Mouse (Mus musculus) right cerebral cortex, postnatal 10 days (tissue): ENCODE results near the gene Itpr2.

Experiments used
- DNase-seq, 2 experiments: peaks; one replicate each; pipeline ENCODE4 v3.0.0; 2021; ENCODE audit warnings: low spot score in 2 of 2

Itpr2 gene

GRCm38 (mm10) chr6:146159641-146160040 is 342.4 kb downstream of the Itpr2 start:
- DNase-seq, result no peak

DNA sequence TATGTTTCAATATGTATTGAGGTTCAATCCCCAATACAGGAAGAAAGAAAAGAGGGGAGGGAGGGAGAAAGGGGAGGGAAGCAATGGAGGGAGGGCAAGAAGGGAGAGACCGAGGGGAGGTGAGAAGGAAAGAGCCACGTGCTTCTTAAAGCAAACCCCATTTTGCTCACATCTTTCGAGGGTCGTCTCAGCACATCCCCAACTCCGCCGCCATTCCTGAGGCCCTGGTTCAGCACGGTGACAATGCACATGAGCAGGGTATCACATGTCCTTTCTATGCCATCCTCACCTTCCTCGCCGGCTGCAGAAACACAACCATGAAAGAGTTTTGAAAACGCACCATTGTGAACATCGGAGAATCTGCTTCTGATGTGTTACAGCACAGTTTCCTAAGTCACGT is 343.3 kb downstream of the Itpr2 start:
- no peak for DNase-seq

DNA sequence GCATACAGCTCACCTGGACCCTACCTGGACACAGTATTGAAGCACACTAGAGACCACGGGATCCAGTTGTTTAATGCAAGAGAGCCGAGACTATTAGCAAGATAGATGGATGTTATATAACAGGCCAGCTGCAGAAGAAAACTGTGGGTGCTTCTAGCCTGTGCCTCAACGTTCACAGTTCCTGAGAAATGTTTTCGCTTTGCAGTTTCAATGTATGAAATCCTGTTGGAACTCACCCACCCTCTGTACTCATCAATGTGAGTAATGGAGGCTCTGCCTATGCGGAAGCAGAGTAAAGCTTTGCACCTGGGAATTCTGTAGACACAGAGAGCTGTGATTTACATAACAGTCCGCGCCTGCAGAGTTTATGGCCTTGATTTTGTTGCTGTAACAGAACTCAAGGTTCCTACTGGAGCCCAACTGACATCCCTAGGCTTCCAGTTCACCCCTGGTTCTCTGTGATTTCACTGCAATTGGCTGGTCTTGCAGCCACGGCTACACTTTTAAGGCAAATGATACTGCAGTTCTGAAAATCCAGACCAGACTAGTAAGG is 344.0 kb downstream of the Itpr2 start:
- no peak for DNase-seq

- no peak for DNase-seq
These were observed 344.9 kb downstream of the Itpr2 start for GRCm38 (mm10) chr6:146157099-146157498.

GRCm38 (mm10) chr6:146156536-146156935 is 345.5 kb downstream of the Itpr2 start:
- DNase-seq, result no peak

GRCm38 (mm10) chr6:146155156-146155734 is 346.8 kb downstream of the Itpr2 start:
- peak; percentile 36 to 50 for DNase-seq

- DNase-seq, result no peak
These were observed 349.2 kb downstream of the Itpr2 start for GRCm38 (mm10) chr6:146152843-146153242.

GRCm38 (mm10) chr6:146140966-146141585 is 360.9 kb downstream of the Itpr2 start:
- DNase-seq, result no peak

GRCm38 (mm10) chr6:146140171-146140570 is 361.9 kb downstream of the Itpr2 start:
- no peak for DNase-seq

DNA sequence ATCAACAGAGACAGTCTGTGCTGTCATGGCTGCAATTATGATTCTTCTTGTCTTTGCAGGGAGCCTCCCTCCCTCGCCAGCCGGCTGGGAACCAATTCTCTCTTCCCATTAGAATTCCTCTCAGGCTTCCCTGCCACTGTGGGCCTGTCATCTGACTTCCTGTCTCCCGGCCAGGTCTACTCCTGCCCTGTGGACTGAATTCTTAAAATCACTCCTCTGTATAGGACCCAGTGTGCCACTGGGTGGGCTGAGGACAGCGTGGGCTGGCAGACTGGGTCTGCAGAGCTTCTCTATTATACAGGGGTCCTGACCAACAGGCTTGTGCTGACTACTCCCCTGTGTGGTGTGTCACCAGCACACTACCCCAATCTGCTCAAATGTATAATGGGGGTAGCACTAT is 365.4 kb downstream of the Itpr2 start:
- DNase-seq, result peak; percentile 80 to 83

DNA sequence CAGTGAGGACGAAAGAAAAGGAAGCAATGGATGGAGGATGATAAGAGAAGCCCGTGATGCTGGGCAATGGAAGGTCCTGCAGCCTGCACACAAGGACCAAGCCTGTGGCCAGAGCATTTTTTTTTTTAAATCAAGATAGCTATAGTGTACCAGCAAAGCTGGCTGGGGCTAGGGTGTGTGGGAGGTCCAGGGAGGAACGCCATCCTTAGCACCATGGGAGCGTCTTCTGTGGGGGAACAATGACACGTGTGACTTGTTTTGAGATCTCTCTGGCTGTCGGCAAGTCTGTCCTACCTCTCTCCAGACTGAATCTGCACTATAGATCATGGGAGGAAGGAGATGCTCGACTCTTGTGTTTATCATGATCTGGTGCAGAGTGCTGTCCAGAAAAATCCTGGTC is 365.8 kb downstream of the Itpr2 start:
- no peak for DNase-seq

GRCm38 (mm10) chr6:146135291-146135690 is 366.7 kb downstream of the Itpr2 start:
- DNase-seq, result no peak

DNA sequence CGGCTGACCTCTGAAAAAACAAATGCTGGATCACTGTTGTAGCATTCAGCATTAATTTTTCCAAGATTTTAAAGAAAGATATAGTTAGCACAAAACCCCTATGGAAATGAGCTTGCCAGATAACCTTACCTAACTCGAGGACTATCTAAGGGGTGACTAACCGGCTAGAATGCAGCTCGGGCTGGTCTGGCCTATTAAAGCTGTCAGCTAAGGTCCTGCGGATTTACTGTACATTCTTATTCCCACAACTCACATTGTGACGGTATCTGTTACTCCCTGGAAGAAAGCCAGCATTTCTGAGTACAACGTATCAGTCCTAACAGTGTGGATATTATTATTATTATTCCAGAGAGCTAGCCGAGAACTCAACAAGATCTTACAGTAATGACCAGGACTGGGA is 368.1 kb downstream of the Itpr2 start:
- DNase-seq, result no peak

- DNase-seq, result no peak
These were observed 373.0 kb downstream of the Itpr2 start for GRCm38 (mm10) chr6:146129066-146129465.

- peak; percentile 39 to 61 for DNase-seq
These were observed 375.0 kb downstream of the Itpr2 start for GRCm38 (mm10) chr6:146126823-146127681.

DNA sequence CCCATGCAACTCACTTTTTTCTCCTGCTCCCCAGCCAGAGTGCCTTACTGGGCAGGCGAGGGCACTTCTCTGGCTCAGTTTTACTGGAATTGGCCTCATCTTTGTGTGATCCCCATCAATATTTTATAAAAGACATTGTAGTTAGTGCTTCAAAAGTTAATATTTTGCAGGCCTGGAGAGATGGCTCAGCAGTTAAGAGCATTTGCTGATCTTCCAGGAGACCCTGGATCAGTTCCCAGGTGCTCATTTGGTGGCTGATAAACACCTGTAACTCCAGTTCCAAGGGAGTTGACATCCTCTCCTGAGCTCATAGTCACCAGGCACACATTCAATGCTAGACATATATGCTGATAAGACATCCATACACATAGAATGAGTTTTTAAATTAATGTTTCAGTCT is 376.4 kb downstream of the Itpr2 start:
- DNase-seq, result no peak

DNA sequence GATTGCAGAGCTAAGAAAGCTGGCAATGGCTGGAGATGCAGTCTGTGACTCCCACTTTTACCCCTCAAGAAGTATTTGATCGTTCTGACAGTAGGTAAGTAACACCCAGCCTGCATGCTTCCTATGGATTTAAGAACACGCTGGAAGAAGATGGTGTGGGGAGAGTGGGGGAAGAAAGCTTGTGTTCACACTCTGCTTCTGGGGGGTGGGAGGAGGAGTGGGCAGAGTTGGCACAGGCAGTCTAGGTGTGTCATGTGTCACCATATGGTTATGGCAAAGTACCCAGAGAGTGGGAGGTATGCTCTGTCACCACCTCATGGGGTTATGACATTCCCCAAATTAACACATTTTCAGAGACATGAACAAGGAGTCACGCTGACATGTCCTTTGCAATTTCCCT is 377.5 kb downstream of the Itpr2 start:
- DNase-seq, result no peak

GRCm38 (mm10) chr6:146123656-146124055 is 378.4 kb downstream of the Itpr2 start:
- DNase-seq, result no peak

- no peak for DNase-seq
These were observed 381.9 kb downstream of the Itpr2 start for GRCm38 (mm10) chr6:146120172-146120571.

GRCm38 (mm10) chr6:146114731-146115302 is 387.2 kb downstream of the Itpr2 start:
- no peak for DNase-seq

DNA sequence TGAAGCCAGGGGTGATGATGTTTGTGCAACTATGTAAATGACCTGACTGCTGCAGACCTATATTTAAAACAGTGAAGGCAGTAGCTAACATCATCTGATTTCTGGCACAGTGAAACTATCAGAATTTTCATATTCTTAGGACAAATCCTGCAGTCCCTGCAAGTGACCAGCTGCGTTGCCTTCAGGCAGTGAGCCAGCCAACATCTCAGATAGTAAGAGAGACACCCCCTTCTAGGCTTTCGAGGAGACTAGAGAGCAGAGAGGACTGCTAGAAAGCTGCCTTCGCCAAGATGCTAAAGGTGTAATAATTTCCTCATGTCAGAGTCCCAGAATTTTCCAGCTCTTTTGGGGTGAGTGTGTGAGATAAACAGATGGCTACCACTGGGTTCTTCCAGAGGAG is 388.0 kb downstream of the Itpr2 start:
- DNase-seq, result no peak

- no peak for DNase-seq
These were observed 388.9 kb downstream of the Itpr2 start for GRCm38 (mm10) chr6:146113085-146113484.
